Mouse (Mus musculus) lung, embryonic 15.5 days (tissue): Measurements from ENCODE around the gene Ifi27l2b. TPM values are rescaled to one million over a fixed set of nuclear protein-coding genes. Genes with fewer than 3 reads are reported as not detected.
"Not testable (repeated sequence)": the region's sequence is repeated elsewhere in the genome, so short reads cannot be mapped to it uniquely, and the experiment has no call there.

ENCODE experiments used
- ATAC-seq: fragments of 200-750 bp; cut with Nextera tagmentation; 2 replicates; pipeline ENCODE4 v1.8.0; 2017; ENCODE audit warnings: moderate number of reproducible peaks, borderline replicate concordance; ENCODE audit not compliant: low FRiP score, low TSS enrichment; ENCODE audit errors: extremely low read depth
- H3K27ac ChIP-seq: fragments of 300-500 bp; sonication (generic); 2 replicates; pipeline ENCODE4 v1.5.1; 2015; ENCODE audit warnings: moderate library complexity, mild to moderate bottlenecking, inconsistent platforms
- H3K27me3 ChIP-seq: fragments of 300-500 bp; sonication (generic); 2 replicates; pipeline ENCODE4 v1.6.1; 2015; ENCODE audit warnings: inconsistent platforms
- H3K36me3 ChIP-seq: fragments of 300-500 bp; sonication (generic); 2 replicates; pipeline ENCODE4 v1.6.1; 2015; ENCODE audit warnings: inconsistent platforms
- H3K4me1 ChIP-seq: fragments of 300-500 bp; sonication (generic); 2 replicates; pipeline ENCODE4 v1.6.1; 2015; ENCODE audit warnings: inconsistent platforms
- H3K4me2 ChIP-seq: fragments of 300-500 bp; sonication (generic); 2 replicates; pipeline ENCODE4 v1.6.1; 2015; ENCODE audit warnings: inconsistent platforms, mild to moderate bottlenecking, moderate library complexity
- H3K4me3 ChIP-seq: fragments of 300-500 bp; sonication (generic); 2 replicates; pipeline ENCODE4 v1.5.1; 2015; ENCODE audit warnings: mild to moderate bottlenecking, inconsistent platforms
- H3K9ac ChIP-seq: fragments of 300-500 bp; sonication (generic); 2 replicates; pipeline ENCODE4 v1.6.1; 2015; ENCODE audit warnings: inconsistent platforms
- H3K9me3 ChIP-seq: fragments of 300-500 bp; sonication (generic); 2 replicates; pipeline ENCODE4 v1.6.1; 2016; ENCODE audit warnings: inconsistent platforms
- WGBS: fragments of 180-500 bp; shearing (Covaris S2); methylation state at CpG from one replicate; pipeline ENCODE4 v1.1.7; 2015; 5-methylcytosine and 5-hydroxymethylcytosine counted together
- polyA plus RNA-seq: library from polyadenylated mRNA; unstranded; fragments of >200 nt; fragmentation: Nextera tagmentation; extraction: Ambion mirVana; gene quantifications from 2 replicates; pipeline ENCODE4 v1.2.1, GENCODE M21; 2015

Ifi27l2b gene
- polyA plus RNA-seq = not detected in 2 replicates

GRCm38 (mm10) chr12:103457140-103457539 is at the start of gene Ifi27l2b:
Gene Ifi27l2b, minus strand, starts transcription at chr12:103457223.
- H3K27ac ChIP-seq = no peak within 1 kb of the TSS
- ATAC-seq = no peak
- whole genome bisulfite sequencing = 59% methylated on average over 3 of the region's 3 CpGs

DNA sequence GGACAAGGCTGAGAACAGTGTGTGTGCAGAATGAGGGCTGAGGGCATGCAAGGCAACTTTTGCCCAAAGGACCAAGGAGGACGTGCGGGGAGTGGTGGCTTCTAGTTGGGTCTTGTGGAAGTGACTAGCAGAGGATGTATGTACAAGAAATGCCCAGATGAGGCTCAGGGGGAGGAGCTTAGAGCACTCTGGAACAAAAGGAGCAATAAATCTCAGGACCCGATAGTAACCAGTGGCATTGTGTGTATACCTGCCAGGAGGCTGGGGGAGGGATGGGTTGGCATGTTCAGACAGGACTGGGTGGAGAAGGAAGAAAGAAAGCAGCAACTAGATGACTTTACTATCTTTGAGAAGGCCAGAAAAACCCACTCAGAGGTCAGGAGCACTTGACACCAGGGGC is 47.4 kb upstream of the Ifi27l2b start:
- 69% methylated on average over 3 of the region's 3 CpGs for WGBS
- no peak for ATAC-seq
- Histone ChIP-seq H3K4me3 (no peak overlapping the region), H3K4me2 (no peak overlapping the region), H3K27ac (no peak overlapping the region), H3K36me3 (no peaks in the 10 kb centered on the region), H3K27me3 (no peaks in the 10 kb centered on the region), H3K4me1 (no peaks in the 10 kb centered on the region), H3K9ac (no peak overlapping the region), H3K9me3 (no peaks in the 10 kb centered on the region)

More at GRCm38 (mm10) chr12:103457140-103457539, at the start of gene Ifi27l2b:
- H3K9me3 ChIP-seq = no peaks in the 10 kb centered on the region
- no peak within 1 kb of the TSS for H3K9ac ChIP-seq
- no peaks in the 10 kb centered on the region for H3K36me3 ChIP-seq
- no peaks in the 10 kb centered on the region for H3K4me1 ChIP-seq
- no peak within 1 kb of the TSS for H3K4me3 ChIP-seq
- H3K4me2 ChIP-seq = no peak within 1 kb of the TSS
- no peaks in the 10 kb centered on the region for H3K27me3 ChIP-seq

DNA sequence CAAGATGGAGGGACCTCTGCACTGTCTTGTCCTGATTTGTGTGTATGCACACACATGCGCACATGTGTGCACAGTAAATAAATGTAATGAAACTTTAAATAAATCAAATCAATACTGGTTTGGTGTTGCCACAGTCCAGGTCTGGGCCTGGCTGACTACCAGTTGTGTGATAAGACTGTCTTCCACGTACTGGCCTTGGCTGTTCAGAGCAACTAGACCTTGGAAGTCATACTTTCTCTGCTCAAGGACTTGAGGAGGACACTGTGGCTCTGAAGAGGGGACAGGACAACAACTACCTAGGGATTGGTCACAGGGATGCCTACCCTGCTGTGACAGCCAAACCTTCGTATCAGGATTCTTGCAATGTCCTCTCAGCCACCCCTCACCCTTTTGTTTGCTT is 46.3 kb upstream of the Ifi27l2b start:
- 64% methylated on average over 3 of the region's 3 CpGs for WGBS
- H3K4me2 ChIP-seq = no peak overlapping the region
- H3K4me1 ChIP-seq = no peaks in the 10 kb centered on the region
- H3K27ac ChIP-seq = no peak overlapping the region
- no peak for ATAC-seq
- H3K4me3 ChIP-seq = no peak overlapping the region
- no peaks in the 10 kb centered on the region for H3K9me3 ChIP-seq
- H3K27me3 ChIP-seq = no peaks in the 10 kb centered on the region
- H3K36me3 ChIP-seq = no peaks in the 10 kb centered on the region
- H3K9ac ChIP-seq = no peak overlapping the region

GRCm38 (mm10) chr12:103499261-103499660 is 42.2 kb upstream of the Ifi27l2b start:
- H3K27ac ChIP-seq = no peak overlapping the region
- H3K4me2 ChIP-seq = no peak overlapping the region
- H3K27me3 ChIP-seq = no peaks in the 10 kb centered on the region
- no peak overlapping the region for H3K4me3 ChIP-seq
- no peak overlapping the region for H3K9ac ChIP-seq
- ATAC-seq = no peak
- 78% methylated on average over 2 of the region's 2 CpGs for WGBS
- H3K4me1 ChIP-seq = no peaks in the 10 kb centered on the region
- no peaks in the 10 kb centered on the region for H3K9me3 ChIP-seq
- no peaks in the 10 kb centered on the region for H3K36me3 ChIP-seq

- H3K9ac ChIP-seq = no peak overlapping the region
- H3K4me1 ChIP-seq = no peaks in the 10 kb centered on the region
- no peaks in the 10 kb centered on the region for H3K9me3 ChIP-seq
- H3K27ac ChIP-seq = no peak overlapping the region
- no peak overlapping the region for H3K4me3 ChIP-seq
- H3K4me2 ChIP-seq = no peak overlapping the region
- ATAC-seq = no peak
- H3K36me3 ChIP-seq = no peaks in the 10 kb centered on the region
- no peaks in the 10 kb centered on the region for H3K27me3 ChIP-seq
- WGBS = 55% methylated on average over 5 of the region's 5 CpGs
Measured at GRCm38 (mm10) chr12:103498768-103499167, 41.7 kb upstream of the Ifi27l2b start.

DNA sequence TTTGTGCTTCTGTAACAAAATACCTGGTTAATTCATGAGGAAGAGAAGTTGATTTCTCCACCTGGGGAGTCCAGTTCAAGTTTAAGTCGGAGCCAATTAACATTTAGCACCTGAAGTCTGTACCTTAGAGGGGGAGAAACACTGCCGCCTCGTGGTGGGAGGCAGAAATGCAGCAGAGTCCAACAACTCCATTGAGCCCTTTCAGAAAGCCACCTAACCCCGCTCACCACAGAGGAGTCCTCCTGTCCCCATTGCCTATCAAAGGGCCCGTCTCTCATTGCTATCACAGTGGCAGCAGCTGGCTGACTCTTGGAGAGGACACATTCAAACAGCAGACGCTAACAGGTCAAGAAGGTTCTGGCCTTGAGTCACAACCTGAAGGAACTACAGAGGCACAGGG is 37.5 kb upstream of the Ifi27l2b start:
- Histone ChIP-seq H3K27me3 (no peaks in the 10 kb centered on the region), H3K9ac (no peak overlapping the region), H3K36me3 (no peaks in the 10 kb centered on the region), H3K9me3 (no peaks in the 10 kb centered on the region), H3K27ac (no peak overlapping the region), H3K4me2 (no peak overlapping the region), H3K4me3 (no peak overlapping the region), H3K4me1 (no peaks in the 10 kb centered on the region)
- 21% methylated on average over 6 of the region's 6 CpGs for WGBS
- no peak for ATAC-seq

GRCm38 (mm10) chr12:103492767-103493166 is 35.7 kb upstream of the Ifi27l2b start:
- WGBS = 32% methylated on average over 5 of the region's 5 CpGs
- H3K36me3 ChIP-seq = no peaks in the 10 kb centered on the region
- no peak for ATAC-seq
- H3K4me1 ChIP-seq = no peaks in the 10 kb centered on the region
- no peak overlapping the region for H3K27ac ChIP-seq
- no peak overlapping the region for H3K4me2 ChIP-seq
- no peaks in the 10 kb centered on the region for H3K27me3 ChIP-seq
- H3K9ac ChIP-seq = no peak overlapping the region
- no peaks in the 10 kb centered on the region for H3K9me3 ChIP-seq
- no peak overlapping the region for H3K4me3 ChIP-seq

- no peak overlapping the region for H3K4me3 ChIP-seq
- 64% methylated on average over 3 of the region's 3 CpGs for WGBS
- H3K27ac ChIP-seq = no peak overlapping the region
- ATAC-seq = no peak
- no peaks in the 10 kb centered on the region for H3K36me3 ChIP-seq
- H3K27me3 ChIP-seq = no peaks in the 10 kb centered on the region
- H3K9me3 ChIP-seq = no peaks in the 10 kb centered on the region
- H3K9ac ChIP-seq = no peak overlapping the region
- H3K4me2 ChIP-seq = no peak overlapping the region
- H3K4me1 ChIP-seq = no peaks in the 10 kb centered on the region
Measured at GRCm38 (mm10) chr12:103491091-103491730, 34.2 kb upstream of the Ifi27l2b start.

GRCm38 (mm10) chr12:103487750-103488149 is 30.7 kb upstream of the Ifi27l2b start:
- H3K9ac ChIP-seq = no peak overlapping the region
- H3K27me3 ChIP-seq = no peaks in the 10 kb centered on the region
- H3K27ac ChIP-seq = no peak overlapping the region
- WGBS = 54% methylated on average over 2 of the region's 2 CpGs
- no peak overlapping the region for H3K4me3 ChIP-seq
- H3K36me3 ChIP-seq = no peaks in the 10 kb centered on the region
- H3K4me1 ChIP-seq = no peaks in the 10 kb centered on the region
- no peak overlapping the region for H3K4me2 ChIP-seq
- no peaks in the 10 kb centered on the region for H3K9me3 ChIP-seq
- ATAC-seq = no peak

DNA sequence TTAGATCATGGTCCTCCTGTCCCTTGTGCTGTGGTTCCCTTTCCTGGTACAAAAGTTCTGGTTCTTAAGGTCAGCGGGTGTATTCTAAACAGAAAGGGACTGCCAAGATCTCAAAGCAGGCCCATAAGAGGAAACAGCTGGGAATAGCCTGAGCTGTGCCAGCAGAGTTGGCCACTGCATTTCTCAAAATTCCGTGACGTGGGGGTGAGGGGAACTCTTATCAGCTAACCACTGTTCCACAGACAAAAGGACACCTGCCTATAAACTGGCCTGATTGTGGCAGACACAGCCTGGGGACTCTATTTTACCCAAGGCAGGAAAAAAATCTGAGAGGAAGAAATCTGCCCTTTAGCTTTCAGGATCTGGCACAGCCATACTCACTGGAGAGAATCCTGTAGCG is 30.3 kb upstream of the Ifi27l2b start:
- ATAC-seq = no peak
- H3K36me3 ChIP-seq = no peaks in the 10 kb centered on the region
- 44% methylated on average over 4 of the region's 4 CpGs for WGBS

GRCm38 (mm10) chr12:103486726-103487125 is 29.7 kb upstream of the Ifi27l2b start:
- Histone ChIP-seq H3K27me3 (no peaks in the 10 kb centered on the region), H3K4me2 (no peak overlapping the region), H3K36me3 (no peaks in the 10 kb centered on the region), H3K4me1 (no peaks in the 10 kb centered on the region), H3K4me3 (no peak overlapping the region), H3K27ac (no peak overlapping the region), H3K9ac (no peak overlapping the region), H3K9me3 (no peaks in the 10 kb centered on the region)
- ATAC-seq = no peak
- WGBS = 80% methylated on average over 1 of the region's 1 CpGs

More for the DNA sequence above, 30.3 kb upstream of the Ifi27l2b start:
- Histone ChIP-seq H3K9ac (no peak overlapping the region), H3K27me3 (no peaks in the 10 kb centered on the region), H3K4me2 (no peak overlapping the region), H3K4me1 (no peaks in the 10 kb centered on the region), H3K9me3 (no peaks in the 10 kb centered on the region), H3K4me3 (no peak overlapping the region), H3K27ac (no peak overlapping the region)

DNA sequence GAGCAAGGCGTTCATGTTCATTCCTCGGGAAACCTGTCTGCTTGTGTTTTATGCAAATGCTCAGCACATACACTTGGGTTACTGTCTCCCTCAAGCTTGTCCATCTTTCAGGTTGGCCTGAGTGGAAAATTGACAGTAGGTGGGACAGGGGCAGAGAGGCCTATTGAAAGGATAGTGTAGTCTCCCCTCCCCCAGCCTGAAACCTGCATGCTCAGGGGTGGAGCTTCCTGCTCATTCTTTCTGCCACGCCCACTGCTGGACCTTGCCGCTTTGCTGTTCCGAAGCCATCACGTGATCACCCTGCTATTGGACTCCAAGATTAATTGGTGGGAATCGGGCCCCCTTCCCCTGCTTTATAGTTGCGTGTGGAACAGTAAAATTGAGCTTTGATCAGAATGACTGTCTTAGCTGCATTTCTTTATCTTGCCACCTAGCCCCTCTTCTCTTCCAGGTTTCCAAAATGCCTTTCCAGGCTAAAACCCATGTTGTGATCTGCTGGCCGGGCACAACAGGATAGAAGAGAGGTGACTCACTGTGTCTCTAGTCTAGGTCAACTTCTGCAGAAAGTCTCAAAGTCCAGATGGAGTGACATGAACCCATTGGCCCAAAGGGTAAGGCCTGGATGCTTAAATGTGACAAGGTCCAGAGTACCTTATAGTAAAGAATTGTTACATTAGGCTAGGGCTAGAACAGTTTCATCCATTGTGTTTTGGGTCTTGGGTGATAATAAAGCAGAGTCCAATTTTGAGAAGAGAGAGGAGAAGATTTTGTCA is 27.4 kb upstream of the Ifi27l2b start:
- not testable (repeated sequence) for H3K27me3 ChIP-seq, H3K4me3 ChIP-seq, H3K27ac ChIP-seq, H3K4me1 ChIP-seq, ATAC-seq, H3K9ac ChIP-seq, H3K9me3 ChIP-seq, H3K4me2 ChIP-seq, H3K36me3 ChIP-seq
- 69% methylated on average over 9 of the region's 9 CpGs for WGBS
